Mouse (Mus musculus) layer of hippocampus, postnatal 14 days (tissue): ENCODE measurements around the gene Ampd3. TPM values are rescaled to one million over a fixed set of nuclear protein-coding genes. Genes with fewer than 3 reads are reported as not detected.

Experiments used
- DNase-seq, 2 experiments: peaks; one replicate each; pipeline ENCODE4 v3.0.0; 2021 to 2022; ENCODE audit warnings: low spot score in 2 of 2, mixed read lengths in 1 of 2
- long read RNA-seq, 2 experiments: library from polyadenylated mRNA; stranded (forward); transcript quantifications; one replicate each; pipeline ENCODE4 v2.0.0; 2021
- total RNA-seq, 2 experiments: library from RNA; stranded (reverse); gene quantifications; 2 replicates each; pipeline ENCODE4 v1.2.3; 2021

Gene Ampd3
- total RNA-seq: 10 to 100 TPM; 28.2 to 29.9 TPM
- long read RNA-seq, experiment 1, transcript Ampd3-208 (15 exons, 3,337 nt): major isoform, 6 of 20 reads
- long read RNA-seq, experiment 1, partial matches to known transcripts: 4 of 20 reads
- long read RNA-seq, experiment 1, other reads (novel, unspliced or antisense): 10 of 20 reads
- long read RNA-seq, experiment 2, partial matches to known transcripts: 11 of 27 reads
- long read RNA-seq, experiment 2, other reads (novel, unspliced or antisense): 11 of 27 reads

- no peak for DNase-seq
Observed at GRCm38 (mm10) chr7:110768001-110768400, at the start of gene Ampd3. Gene Ampd3 (plus strand): TSS chr7:110768206.

- no peak for DNase-seq
Observed at GRCm38 (mm10) chr7:110718505-110718904, 49.5 kb upstream of the Ampd3 start.

- no peak for DNase-seq
Observed at GRCm38 (mm10) chr7:110719857-110720256, 48.1 kb upstream of the Ampd3 start.

GRCm38 (mm10) chr7:110722183-110722582 is 45.8 kb upstream of the Ampd3 start:
- DNase-seq: peak in 1 of 2 experiments; percentile 17

- DNase-seq: peak; percentile 32 to 87
Observed at GRCm38 (mm10) chr7:110727049-110727448, 41.0 kb upstream of the Ampd3 start.

GRCm38 (mm10) chr7:110728876-110729275 is 39.1 kb upstream of the Ampd3 start:
- no peak for DNase-seq

GRCm38 (mm10) chr7:110729295-110729694 is 38.7 kb upstream of the Ampd3 start:
- no peak for DNase-seq

- DNase-seq: no peak
Observed at GRCm38 (mm10) chr7:110731091-110731967, 36.7 kb upstream of the Ampd3 start.

- DNase-seq: no peak
Observed at GRCm38 (mm10) chr7:110732001-110732632, 35.9 kb upstream of the Ampd3 start.

GRCm38 (mm10) chr7:110736914-110737313 is 31.1 kb upstream of the Ampd3 start:
- no peak for DNase-seq

- no peak for DNase-seq
Observed at GRCm38 (mm10) chr7:110739764-110740163, 28.2 kb upstream of the Ampd3 start.

GRCm38 (mm10) chr7:110740188-110740587 is 27.8 kb upstream of the Ampd3 start:
- no peak for DNase-seq

GRCm38 (mm10) chr7:110742022-110742421 is 26.0 kb upstream of the Ampd3 start:
- DNase-seq: no peak

GRCm38 (mm10) chr7:110746087-110746562 is 21.9 kb upstream of the Ampd3 start:
- no peak for DNase-seq

- DNase-seq: no peak
Observed at GRCm38 (mm10) chr7:110746809-110747208, 21.2 kb upstream of the Ampd3 start.

- DNase-seq: no peak
Observed at GRCm38 (mm10) chr7:110750834-110751233, 17.2 kb upstream of the Ampd3 start.

- DNase-seq: no peak
Observed at GRCm38 (mm10) chr7:110751634-110752033, 16.4 kb upstream of the Ampd3 start.

GRCm38 (mm10) chr7:110753310-110753709 is 14.7 kb upstream of the Ampd3 start:
- DNase-seq: no peak

GRCm38 (mm10) chr7:110753926-110754330 is 14.1 kb upstream of the Ampd3 start:
- no peak for DNase-seq

- no peak for DNase-seq
Observed at GRCm38 (mm10) chr7:110756440-110756839, 11.6 kb upstream of the Ampd3 start.

GRCm38 (mm10) chr7:110762605-110763180 is 5.3 kb upstream of the Ampd3 start:
- DNase-seq: no peak
